Mouse (Mus musculus) layer of hippocampus, adult 18-20 months (tissue): ENCODE data around the gene Sema3e. TPM values are rescaled to one million over a fixed set of nuclear protein-coding genes. Genes with fewer than 3 reads are reported as not detected.

Experiments used
- DNase-seq, 2 experiments: peaks; one replicate each; pipeline ENCODE4 v3.0.0; 2022; ENCODE audit warnings: low spot score in 2 of 2
- total RNA-seq, 2 experiments: library from RNA; stranded (reverse); gene quantifications; 2 replicates each; pipeline ENCODE4 v1.2.3; 2021

Sema3e gene
- total RNA-seq, 2 experiments from 2014 or later, result 37.2 to 38.2 TPM

DNA sequence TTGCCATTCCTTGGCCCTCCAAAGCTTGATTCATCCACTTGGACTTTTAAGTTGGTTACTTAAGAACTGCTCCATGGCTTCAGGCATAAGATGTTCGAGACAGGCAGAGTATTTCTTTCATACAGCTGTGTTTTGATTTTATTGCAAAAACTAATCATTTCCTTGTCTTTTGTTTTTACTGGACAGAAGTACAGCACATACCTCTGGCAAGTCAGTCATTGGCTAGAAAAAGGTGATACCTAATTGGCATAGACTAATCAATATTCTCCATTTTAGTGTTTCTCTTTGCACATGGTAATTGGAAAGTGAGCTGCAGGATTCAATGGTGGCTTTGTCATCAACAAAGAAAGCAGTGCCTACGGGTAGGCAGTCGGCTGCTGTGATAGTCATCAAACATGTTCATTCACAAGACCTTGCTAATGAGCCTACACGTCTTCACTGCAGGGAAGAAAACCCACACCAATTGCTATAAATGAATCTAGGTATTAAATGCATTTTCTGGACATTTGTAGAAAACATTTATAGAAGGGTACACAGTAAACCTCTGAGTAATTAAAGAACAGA lies 37.9 kb downstream of the Sema3e start:
- DNase-seq, result no peak

DNA sequence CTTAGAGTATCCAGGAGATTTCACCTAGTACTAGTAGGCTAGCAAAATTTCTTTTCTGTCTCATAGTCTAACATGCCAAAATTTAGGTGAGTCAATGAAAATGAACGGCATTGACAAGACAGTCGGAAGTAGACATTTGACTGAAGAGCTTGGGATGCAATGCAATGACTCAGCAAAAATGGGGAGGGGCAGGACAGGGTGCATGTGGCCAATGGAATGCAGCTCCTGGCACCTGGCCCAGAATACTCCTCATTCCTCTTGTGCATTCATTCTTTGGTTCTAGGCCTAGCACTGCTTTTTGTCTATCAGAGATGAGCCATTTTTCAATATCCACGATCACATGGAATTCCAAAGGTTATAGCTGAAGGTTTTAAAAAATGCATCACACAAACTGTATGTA lies 48.1 kb downstream of the Sema3e start:
- DNase-seq, result no peak

DNA sequence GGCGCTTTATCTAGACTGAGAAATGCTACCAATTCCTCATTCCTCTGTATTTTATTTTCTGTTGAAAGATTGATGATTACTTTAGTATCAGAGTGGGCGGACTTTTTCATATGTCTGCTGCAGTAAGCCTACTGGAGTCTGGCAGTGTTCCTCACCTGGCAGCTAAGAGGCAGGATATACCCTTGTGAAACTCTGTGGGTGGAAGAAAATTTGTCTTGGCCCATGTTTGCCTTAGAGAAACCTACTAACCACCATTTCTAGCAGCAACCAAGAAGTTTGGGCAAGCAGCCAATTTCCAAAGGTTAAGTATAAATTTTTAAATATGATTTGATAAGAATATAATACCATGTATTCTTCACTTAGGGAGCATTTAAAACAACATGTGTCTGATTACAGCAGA lies 63.0 kb downstream of the Sema3e start:
- DNase-seq, result peak; percentile 18 to 48

DNA sequence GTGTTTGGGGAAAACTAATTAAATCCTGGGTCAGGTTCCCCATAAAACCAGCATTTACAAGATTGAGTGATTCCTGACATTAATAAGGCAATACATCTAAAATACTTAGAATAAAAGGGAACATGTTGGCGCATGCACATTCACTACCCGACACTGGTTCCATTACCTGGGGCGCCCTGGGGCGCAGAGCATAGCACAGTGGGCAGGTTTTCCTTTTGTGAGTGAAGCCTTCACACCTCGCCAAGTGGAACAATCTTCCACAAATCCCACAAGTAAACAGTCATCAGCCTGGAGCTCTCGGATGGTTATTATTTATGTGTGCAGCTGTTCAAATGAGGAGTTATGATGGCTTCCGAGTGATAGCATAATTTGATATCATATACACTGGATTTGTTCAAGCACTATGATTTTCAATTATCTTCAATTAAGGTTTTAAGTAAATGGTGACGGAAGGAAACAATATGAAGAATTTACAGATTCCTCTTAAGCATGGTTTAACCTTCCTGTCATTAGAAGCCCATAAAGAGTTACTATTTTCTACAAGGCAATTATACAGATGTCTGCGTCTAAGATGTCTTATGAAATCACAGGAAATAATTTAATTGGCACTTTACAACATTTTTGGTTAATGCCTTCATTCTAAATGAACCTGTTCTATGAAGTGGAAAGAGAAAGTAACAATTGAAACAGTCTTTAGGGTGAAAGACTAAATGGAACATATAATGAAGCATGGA lies 65.0 kb downstream of the Sema3e start:
- no peak for DNase-seq

DNA sequence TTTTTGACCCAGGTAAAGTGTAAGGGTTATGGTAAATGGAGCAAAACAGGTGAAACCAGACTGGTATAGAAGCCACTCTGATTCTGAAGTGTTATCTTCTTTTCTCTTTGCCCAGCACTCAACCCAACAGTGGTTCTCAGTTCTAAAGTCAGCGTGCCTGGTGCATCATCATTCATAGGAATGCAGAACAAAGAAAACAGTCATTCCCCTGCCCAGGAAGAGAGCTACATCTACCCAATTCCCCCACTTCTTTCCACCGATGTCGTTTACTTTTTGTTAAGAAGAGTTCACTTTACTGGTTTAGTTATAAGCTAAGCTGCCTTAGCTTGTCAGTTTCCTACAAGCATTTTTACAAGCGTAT lies 65.5 kb downstream of the Sema3e start:
- DNase-seq, result no peak

DNA sequence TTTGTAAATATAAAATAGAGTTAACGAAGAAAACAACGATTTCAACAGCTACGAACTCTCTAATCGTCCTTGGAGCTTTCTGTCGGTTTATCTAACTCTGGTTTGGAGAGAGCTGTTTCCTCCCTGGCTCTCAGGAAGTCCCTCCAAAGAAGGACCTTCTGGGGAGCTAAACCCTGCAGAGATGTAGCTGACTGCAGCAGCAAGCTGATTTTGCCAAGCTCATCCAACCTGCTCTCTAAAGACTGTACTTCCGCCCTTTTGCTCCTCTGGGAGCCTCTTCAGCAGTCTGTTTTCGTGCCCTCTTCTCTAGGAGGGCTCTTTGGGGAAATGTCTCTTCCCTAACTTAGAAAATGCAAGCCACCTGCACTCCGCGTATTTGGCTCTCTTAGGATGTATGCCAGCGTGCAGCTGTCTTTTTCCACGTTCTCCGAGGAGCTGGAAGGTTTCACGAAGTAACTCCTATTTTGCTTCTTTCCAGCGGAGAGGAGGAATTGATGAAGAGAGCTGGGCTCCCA lies 67.2 kb downstream of the Sema3e start:
- DNase-seq, result peak in 1 of 2 experiments; percentile 11

DNA sequence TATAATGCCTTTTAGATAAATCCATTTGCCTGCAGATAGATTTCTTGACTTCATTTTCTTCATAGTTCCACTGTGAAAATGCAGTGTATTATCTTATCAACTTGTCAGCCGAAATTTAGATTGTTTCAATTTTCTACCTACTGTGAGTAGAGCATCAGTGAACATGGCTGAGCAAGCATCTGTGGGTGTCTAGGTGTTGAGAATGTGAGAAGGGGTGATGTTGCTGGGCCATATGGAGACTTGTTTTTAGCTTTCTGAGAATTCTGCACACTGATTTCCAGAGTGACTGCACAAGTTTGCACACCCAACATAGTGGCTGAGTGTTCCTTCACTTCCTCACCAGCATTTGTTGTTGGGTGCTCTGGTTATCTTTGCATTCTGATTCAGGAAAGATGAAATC lies 71.1 kb downstream of the Sema3e start:
- no peak for DNase-seq

DNA sequence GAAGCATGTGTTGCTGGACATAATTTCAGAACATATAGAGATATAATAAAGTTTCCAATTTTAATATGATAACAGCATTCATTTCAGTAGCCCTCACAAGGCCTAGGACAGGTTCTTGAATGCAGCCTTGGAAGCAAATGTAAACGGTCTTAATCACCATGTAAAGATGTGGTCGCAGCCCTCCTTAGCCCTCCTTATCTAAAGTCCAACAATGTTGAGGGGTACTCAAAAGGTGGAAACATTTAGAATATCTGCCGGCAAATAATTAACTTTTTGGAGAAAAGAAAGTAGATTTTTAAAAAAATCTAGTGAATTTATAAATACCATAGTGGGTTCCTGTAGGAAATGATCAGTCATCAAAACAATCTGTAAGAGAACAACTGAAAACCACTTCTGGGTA lies 73.6 kb downstream of the Sema3e start:
- DNase-seq, result no peak

DNA sequence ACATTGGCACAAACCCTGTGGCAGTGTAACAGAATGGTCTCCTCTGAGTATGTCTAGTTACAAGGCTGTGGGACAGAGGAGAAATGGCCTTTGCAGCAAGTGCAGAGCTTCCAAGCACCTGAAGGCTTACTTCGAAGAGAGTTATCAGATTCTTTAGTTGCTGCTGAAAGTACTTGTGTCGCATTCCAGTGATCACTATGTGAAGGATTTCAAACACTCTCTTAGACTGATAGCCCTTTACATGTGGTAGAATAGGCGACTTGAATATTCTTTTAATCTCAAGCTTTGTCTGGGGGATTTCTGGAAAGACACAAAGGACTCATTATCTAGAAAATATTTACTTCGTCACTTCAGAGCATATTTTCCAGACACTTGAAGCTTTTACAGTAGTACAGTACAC lies 82.3 kb downstream of the Sema3e start:
- no peak for DNase-seq

DNA sequence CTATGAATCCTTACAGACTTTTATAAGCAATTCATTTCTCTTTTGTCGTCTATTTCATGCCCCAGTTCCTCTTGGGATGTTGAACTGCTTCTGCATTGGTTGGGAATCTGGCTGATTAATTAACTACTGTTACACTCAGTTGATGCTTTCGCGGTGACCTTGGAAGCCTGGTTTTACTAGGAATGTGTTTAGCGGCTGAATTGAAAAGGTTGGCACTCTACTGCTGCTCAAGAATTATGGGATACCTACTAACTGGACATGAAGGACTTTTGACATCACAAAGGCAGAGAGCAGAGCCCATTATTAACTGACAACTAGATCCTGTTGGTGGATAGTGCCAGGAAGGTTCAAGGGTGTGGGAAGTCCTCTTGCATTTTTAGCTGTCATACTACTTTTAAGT lies 83.9 kb downstream of the Sema3e start:
- DNase-seq, result no peak

DNA sequence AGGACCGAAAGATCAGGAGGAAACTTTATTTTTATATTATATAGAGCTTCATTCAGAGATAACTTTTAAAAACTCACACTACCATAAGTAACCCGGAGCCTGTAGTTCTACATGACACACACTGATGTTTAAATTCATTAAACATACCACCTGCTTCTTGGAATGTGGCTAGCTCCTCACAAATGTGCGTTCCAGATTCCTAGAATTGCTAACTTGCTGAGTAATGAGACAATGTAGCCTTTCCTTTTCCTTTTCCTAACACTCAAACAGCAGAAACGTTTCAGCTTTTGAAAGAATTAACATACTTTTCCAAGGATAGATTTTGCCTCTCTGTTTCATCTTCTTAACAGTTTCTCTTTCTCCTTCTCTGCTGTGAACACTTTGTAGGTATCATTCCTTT lies 86.3 kb downstream of the Sema3e start:
- DNase-seq, result peak in 1 of 2 experiments; percentile 33

DNA sequence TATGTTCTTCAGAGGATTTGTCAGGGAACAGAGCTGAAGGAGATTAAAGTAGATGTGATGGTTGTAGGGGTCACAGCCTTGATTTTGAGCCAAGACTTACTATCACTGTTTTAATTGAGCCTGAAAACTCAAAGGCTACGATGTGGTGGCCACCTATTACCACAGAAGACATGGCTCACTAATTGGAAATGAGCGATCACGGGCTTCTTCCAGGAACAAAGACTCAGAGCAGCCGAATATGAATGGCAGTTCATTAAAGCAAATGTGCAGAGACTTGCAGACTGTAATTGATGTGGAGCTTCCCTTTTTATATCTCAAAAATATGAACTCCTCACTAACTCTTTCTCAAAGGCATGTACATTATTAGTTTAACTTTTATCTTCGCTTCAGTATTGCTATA lies 96.8 kb downstream of the Sema3e start:
- no peak for DNase-seq

DNA sequence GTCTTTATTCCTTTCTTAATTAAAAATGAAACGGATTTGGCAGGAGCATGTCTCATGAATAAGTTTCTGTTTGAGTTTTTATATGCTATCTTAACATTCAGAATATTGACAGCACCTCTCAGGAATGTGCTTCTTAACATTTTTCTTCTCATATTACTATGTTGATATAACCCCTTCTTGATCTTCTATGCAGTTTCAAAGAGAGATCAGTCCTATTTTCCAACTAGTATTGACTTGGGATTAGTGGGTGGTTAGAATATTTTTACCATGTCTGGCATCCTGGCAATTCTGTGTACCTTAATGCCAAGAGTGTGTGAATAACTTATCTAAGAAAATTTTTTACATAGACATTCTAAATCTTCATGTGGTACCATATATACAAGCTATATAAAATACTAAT lies 101.5 kb downstream of the Sema3e start:
- no peak for DNase-seq

DNA sequence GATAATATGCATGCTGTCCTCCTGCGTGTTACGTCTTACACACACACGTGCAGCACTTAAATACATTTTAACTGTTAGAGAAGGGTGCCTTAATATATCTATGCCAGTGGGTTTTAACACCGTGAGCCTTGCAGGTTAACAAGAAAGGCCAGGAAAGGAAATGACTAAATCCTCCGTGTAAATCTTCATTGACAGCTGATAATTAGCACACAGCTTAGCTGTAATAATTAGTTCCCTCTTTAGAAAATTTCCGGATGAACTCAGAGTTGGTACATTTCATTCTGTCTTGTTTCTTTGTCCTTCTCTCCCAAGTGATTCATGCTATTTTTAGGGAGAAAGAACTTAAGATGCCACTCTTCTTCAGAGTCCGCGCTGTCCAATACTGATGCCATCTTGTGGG lies 110.9 kb downstream of the Sema3e start:
- DNase-seq, result no peak

DNA sequence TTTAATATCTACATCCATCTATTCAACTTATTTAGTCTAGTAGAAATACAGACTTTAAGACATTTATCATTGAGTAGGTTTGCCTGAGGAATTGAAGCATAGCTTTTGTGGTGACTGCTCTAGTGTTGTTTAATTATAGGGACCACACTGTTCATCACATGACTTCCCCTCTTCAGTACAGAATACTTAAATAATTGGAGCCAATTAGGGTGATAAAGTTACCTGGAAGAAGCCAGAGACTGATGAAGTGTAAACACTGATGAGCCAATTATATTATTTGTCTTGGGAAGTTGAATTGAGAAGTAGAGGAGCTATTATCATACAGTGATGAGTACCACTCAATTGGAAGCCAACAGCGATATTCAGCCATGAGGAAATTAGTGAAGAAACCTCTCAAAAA lies 113.6 kb downstream of the Sema3e start:
- no peak for DNase-seq

DNA sequence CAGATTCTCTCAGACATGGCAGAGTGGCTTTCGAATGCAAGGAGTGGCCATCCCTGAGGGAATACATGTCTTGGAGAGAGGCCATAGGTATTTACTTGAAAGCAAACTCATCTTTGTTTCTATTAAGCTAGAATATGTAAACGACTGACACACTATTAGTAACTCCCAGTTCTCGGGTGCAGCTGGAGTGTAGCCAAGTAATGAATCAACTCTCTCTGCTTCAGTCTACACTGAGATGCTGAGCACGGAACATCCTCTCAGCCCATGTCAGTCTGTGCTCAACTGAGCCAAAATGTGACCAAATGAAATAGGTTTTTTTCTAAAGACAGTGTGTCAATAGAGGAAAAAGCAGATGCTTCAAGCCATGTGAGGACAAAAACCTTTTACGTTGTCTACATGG lies 137.5 kb downstream of the Sema3e start:
- peak in 1 of 2 experiments; percentile 21 for DNase-seq

DNA sequence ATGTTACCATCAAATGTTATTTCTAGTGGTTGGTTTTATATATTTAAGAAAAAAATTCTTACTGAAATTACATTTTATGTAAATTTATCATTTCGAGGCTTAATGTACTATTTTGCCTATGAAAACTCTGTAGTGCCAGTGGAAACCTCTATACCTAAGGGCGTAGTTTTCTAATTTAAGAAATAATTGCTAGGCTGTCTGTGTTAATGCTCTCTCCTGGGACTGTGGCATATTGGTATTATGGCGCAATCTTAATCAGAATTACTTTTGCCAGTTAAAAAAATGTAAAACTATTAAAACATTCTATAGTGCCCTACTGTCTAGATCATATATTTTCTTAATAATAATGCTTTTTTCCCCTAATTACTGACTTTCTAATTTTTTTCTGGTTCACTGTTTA lies 138.2 kb downstream of the Sema3e start:
- DNase-seq, result no peak

DNA sequence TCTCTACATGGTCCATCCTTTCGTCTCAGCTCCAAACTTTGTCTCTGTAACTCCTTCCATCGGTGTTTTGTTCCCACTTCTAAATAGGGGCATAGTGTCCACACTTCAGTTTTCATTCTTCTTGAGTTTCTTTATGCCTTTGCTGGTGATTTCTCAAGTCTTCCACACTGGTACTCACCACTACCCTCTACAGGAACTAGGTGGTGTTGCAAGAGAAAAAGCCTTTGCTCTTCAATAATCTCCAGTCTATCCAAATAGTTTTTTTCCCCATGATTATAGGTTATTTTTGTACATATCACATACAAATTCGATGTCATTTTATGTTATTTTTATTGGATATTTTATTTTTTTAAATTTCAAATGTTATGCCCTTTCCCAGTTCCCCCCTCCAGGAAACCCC lies 142.7 kb downstream of the Sema3e start:
- DNase-seq, result no peak

DNA sequence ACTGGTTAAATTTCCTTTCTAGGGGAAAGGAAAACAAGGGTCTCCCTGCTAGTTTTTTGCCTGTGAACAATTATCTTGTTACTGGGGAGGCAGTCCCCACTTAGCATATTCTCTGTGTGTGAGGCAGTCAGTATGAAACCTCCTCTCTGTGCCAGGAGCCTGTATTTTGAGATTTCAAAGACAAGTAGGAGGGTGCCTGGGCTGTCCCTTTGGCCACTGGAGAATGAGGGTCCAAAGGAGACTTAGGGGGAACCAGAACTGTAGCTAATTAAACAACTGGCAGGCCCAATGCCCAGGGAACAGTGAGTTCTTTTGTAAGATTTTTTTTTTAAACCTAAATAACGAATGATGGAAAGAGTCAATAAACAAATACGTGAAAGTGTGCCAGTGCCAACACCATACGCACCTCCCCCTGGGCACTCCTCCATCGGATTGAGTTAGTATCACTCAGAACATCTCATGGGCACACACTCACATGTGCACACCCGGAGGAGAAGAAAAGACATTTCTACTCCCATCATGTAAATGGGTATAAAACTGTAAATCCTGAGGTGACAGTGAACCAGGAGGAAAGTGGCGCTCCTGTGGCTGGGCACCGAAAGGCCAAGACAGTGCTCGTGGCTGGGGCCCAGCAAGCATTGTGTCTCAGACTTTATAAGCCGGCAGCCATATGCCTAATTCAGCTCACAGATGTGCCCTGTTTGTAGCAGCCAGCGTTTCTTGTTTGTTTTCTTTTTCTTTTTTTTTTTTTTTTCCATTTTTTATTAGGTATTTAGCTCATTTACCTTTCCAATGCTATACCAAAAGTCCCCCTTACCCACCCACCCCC lies 148.5 kb downstream of the Sema3e start:
- DNase-seq, result no peak

DNA sequence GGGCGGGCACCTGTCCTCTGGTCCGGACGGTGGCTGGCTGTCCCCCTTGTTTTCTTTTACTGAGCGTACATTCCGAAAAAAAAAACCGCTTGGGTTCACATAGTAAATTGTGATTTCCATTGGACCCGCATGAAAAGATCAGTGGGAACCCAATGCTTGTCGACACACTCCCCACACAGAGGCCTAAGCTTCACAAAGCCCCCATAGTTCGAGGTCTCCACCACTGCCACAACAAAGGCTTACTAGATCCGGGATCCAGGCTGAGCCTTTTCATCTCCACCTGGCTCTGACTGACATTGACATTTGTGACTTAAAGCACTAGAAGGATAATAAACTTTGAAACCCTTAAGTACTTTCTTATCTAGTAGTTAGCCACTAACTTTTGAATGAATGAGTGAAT lies 155.5 kb downstream of the Sema3e start:
- no peak for DNase-seq

DNA sequence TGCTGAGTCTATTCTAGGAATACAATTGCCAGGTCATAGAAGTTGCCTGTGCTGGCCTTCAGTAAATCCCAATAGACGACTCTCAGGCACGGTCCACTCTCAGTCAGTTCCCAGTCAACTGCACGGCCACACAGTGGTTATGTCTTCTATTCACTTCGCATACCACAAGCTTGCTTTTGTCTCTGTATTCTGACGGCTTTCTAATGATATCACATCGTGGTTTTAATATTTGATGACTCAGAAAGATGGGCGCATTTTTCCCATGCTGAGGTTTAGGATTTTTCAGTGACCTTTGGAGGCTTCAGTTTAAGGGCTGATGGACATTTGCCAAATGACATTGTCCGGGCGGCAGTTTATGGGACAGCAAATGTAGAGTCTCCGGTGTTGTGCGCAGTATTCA lies 157.1 kb downstream of the Sema3e start:
- no peak for DNase-seq

DNA sequence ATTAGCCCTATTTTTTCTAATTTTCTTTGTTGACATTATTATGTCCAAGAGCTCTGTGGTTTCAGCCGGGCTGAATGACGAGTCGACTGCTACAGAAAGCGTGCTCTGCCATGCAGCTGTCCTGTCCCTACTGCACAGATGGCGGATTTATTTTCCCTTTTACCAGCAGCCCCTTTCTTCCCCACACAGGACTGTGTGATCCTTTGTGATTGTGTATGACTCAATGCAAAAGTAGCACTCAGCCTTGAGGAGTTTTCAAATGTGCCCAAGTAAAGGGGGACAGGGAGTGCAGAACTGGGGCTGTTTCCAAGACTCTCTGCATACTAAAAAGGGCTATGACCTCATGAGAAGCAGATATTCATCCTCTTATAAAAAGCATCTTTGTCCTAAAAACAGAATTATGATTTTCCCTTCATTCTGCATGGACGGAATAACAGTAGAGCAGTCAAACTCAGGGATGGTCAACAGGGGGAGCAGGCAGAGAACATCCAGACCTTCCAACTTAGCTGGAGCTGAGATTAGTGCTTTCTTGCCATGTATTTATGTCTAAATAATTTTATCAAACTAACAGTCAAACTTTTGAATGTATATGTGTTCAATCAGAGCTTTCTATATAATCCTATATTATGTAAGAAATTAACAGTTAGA lies 170.2 kb downstream of the Sema3e start:
- DNase-seq, result peak in 1 of 2 experiments; percentile 53
